Mouse (Mus musculus): ENCODE results near the gene Garnl3.

DNA sequence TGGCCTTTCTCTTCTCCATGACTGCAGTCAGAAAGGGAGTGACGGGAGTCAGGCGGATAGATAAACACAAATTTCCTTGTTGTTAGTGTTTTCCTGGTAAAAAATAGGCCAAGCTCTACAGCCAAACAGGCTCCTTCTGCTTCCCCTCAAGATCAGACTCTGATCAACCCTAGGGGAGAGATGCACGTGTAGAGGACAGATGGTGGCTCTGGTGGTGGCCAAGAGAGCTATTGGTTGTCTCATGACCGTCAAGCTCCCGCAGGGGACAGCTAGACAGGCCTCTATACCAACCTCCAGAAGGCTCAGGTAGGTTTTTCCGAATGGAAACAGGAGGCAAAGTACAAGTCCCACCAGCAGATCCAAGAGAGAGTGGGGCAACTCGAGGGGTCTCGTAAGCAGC lies 30.9 kb downstream of the Garnl3 start:
- TF ChIP-seq TAL1 (conservative IDR thresholded peaks at IDR 0.05; ENCODE audit: low read depth, low read length) (no peak), CTCF (IDR thresholded peaks at IDR 0.05; ENCODE audit: low read depth, low read length) (no peak), GATA2 (IDR thresholded peaks at IDR 0.05; ENCODE audit: borderline replicate concordance, low read depth, low read length) (no peak)
